Mouse (Mus musculus) megakaryocyte, adult 5-6 weeks (primary cell): ENCODE data around the gene H2-T3. TPM values are rescaled to one million over a fixed set of nuclear protein-coding genes. Genes with fewer than 3 reads are reported as not detected.
"Not testable (repeated sequence)": the region's sequence is repeated elsewhere in the genome, so short reads cannot be mapped to it uniquely, and the experiment has no call there.

Experiments
- ATAC-seq: 2 replicates; pipeline ENCODE4 v1.8.0; 2016; ENCODE audit warnings: mild to moderate bottlenecking, inconsistent platforms; ENCODE audit not compliant: poor library complexity, severe bottlenecking
- total RNA-seq, 2 experiments: library from RNA; stranded (forward) in 1 of 2; stranded (reverse) in 1 of 2; fragments of 153-499, 151-499 nt in 1 of 2; fragments of 221-1000, 200-1000 nt in 1 of 2; gene quantifications; 2 replicates each; pipeline versions ENCODE4 v1.2.3 to v1.2.4; 2015 to 2017

H2-T3 gene
- total RNA-seq (2015) = not detected in 2 replicates
- total RNA-seq (2017) = not detected in 2 replicates

GRCm38 (mm10) chr17:36190169-36190507 lies at the start of gene H2-T3:
Gene H2-T3 (minus strand): TSS chr17:36190287.
- no peak for ATAC-seq

DNA sequence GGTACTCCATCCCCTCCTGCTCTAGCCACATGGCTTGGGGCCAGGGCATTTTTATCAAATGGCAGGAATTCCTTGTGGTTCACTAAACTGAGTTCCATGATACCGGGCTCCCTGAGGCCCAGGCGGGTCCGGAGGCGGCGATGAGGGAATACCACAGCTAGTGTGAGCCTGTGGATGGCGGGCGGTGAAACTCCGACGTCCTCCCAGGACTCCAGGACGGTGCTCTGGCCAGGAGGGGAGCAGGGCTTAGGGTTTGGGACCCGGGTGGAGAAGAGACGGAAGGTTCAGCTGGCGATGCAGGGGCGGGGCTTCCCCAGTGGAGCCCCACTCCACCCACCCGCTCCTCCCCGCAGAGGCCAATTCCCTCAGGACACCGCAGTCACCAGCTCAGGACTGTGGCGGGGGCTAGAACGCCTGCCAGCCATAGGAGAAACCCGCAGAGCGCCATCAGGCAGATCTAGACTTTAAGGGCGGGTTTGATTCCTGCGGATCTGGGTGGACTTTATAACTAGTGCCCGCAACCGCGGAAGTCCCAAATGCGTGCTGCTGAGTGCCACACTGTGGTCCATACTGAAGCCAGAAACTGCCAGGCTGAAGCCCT lies 47.3 kb upstream of the H2-T3 start:
- ATAC-seq = peak; percentile 49; the same call in 1 of the 2 replicates

GRCm38 (mm10) chr17:36235300-36235699 lies 45.2 kb upstream of the H2-T3 start:
- ATAC-seq = not testable (repeated sequence)

DNA sequence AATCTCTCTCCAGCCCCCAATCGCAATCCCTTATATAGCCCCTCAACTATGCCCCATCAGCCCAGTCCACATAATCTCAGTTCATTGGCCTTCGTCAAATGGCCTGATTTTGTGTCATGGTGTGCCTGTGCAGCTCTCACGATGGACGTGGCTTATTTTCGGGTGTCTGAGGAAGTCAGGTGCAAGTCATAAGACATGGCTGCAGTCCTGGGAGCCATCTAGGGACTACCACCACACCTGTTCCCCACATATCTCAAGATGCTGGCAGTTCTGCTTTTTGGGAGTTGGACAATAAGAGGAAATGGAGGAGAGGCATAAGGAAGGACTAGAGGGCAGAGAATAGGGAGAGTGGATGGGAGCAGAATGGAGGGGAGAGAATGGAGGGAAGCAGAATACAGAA lies 43.5 kb upstream of the H2-T3 start:
- no peak for ATAC-seq

- no peak for ATAC-seq
These were observed 41.2 kb upstream of the H2-T3 start for GRCm38 (mm10) chr17:36231318-36231717.

- no peak for ATAC-seq
These were observed 39.0 kb upstream of the H2-T3 start for GRCm38 (mm10) chr17:36229046-36229445.

DNA sequence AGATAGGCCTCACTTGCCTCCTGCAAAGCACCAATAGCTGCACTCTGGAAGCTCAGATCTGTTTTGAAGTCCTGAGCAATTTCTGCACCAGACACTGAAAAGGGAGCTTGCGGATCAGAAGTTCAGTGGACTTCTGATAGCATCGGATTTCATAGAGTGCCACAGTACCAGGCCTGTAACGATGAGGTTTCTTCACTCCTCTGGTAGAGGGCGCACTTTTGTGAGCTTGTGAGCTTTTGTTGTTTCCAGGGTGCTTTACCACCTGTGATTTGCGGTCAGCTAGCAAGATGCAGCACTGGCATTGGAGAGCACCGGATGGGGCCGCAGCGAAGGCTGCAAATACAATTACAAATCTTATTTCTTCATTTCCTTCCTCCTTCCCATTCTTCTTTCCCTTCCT lies 36.8 kb upstream of the H2-T3 start:
- peak; percentile 19; the same call in 1 of the 2 replicates for ATAC-seq

DNA sequence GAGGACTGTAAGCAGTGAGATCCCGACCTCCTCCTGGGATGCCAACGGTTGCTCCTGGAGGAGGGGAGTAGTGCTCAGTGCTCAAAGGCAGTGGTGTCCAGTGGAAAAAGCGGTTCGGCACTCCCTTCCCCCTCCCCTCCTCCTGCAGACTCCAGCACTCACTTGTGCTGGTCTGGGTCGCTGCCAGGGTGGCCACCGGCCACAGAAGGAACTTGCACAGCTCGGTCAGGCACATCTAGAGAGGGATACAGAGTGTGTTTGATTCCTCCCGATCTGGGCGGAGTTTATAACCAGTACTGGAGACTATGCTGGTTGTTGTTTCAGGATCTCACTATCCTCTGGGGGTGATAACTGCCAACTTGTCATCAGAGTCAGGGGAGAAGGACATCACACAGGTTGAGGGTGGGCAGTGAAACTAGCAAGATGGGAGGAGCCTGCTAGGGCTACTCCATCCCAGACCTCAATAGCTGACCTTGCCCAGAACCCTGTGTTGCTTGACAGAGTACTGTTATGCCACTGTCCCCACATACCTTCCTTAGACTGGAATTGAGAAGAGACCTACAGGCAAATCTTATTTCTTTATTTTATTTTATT lies 35.2 kb upstream of the H2-T3 start:
- no peak for ATAC-seq

- ATAC-seq = no peak
These were observed 34.4 kb upstream of the H2-T3 start for GRCm38 (mm10) chr17:36224451-36224850.

DNA sequence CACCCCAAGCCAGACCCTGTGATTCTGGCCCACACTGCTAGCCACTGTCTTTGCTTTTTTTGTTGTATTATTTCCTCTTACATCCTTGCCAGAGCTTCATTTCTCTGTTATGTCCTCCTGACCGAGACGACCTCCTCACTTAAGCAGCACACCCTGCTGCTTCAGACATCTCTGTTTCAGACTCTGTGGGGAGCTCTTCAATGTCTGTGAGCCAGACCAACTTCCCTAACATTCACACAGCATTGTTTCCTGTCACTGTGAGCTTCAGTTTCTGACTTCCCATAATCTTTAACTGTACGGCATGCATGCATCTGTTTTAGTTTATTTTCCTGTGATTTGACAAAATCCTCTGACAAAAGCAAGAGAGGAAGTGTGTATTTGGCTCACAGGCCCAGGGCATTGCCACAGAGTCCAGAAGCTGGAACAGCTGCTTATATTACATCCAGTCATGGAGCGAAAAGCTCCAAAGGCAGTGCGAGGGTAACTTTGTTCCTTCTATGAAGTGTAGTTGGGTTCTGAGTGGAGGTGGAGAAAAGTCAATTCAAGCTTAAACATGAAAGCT lies 28.6 kb upstream of the H2-T3 start:
- peak; percentile 56 for ATAC-seq

DNA sequence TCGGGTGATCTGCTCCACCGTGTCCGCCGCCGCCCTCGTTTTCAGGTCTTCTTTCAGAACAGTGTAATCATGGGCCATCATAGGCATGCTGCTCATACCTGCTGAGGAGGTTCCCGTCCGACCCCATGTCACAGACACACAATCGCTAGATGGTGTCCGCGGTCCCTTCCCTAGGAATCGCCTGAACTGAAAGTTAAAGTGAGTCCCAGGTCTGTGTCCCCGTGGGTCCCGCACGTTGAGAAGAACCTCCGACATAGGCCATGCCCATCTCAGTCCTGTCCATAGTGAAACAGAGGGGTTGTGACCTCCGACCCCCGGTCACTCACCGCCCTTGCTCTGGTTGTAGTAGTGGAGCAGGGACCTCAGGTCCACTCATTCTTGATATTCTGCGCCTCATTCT lies 25.5 kb upstream of the H2-T3 start:
- no peak for ATAC-seq

- ATAC-seq = no peak
These were observed 16.8 kb upstream of the H2-T3 start for GRCm38 (mm10) chr17:36206846-36207245.

- 0 out of 2 replicates have a peak, but pooled peaks have one; percentile 9 for ATAC-seq
These were observed 15.8 kb upstream of the H2-T3 start for GRCm38 (mm10) chr17:36205862-36206261.

DNA sequence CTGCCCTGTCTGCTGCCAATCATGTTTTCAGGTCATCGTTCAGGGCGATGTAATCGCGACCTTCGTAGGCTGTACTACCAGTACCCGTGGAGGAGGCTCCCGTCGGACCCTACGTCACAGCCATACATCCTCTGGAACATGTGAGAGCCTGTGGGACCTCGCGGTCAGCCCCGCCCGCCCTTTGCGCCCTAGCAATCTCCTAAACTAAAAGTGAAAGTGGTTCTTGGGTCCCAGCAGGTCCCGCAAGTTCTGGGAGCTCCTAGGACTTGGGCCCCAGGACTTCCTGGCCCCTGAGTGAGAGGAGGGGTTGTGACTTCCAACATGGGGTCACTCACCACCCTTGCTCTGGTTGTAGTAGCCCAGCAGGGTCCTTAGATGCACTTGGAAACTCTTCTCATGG lies 15.4 kb upstream of the H2-T3 start:
- peak; percentile 92 for ATAC-seq

DNA sequence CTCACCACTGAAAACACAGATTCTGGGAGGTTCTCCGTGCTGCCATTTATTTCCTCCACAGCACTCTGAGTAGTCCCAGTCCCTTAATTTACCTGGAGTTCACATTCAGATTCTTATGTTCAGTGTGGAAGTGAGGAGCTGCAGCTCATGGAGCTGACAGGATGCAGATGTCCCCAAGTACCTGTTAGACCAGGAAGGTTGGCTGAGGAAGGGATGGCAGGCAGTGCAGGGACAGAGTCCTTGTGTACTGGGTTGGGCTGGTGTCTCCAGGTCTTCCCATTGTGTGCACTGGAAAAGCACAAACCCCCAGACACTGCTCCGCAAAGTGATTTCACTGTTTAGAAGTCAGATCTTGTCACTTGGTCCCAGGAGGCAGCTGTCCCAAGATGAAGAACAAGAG lies 11.8 kb upstream of the H2-T3 start:
- ATAC-seq = no peak

DNA sequence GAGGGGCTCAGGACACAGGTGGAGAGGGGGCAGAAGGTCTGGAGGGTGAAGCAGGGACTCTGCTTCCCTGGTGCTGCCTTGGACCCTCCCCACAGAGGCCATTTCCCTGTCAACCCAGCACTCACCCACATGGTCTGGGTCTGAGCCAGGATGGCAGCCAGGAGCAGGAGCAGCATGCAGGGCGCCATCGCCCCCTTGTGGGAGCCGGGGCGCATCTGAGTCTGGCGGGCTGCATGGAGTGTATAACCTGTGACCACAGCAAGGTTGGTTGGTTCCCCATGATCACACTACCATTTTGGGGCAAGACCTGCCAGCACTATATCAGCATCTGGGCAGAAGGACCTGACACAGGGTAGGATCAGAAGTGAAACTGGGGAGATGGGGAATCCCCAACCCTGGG lies 8.2 kb upstream of the H2-T3 start:
- no peak for ATAC-seq

DNA sequence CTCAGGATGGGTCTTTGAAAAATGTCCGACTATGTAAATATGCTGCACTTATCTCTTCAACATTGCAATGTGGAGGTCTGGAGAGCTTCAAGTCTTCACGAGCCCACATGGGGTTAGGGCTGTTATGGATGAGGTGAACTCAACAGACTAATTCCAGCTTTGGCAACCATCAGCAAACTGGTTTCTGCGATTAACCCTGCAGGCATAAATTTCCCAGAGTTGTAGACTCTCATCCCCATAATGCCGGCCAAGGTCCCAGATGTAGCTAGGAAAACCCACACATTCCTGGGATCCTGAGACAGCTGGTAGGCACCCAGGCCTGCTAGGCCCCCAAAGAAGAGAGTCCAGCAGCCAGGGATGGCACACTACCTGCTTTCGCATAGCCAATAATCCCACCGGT lies 4.4 kb upstream of the H2-T3 start:
- no peak for ATAC-seq

- peak; percentile 70 for ATAC-seq
These were observed 3.6 kb upstream of the H2-T3 start for GRCm38 (mm10) chr17:36193546-36194141.

- no peak for ATAC-seq
These were observed 2.3 kb upstream of the H2-T3 start for GRCm38 (mm10) chr17:36192371-36192770.

DNA sequence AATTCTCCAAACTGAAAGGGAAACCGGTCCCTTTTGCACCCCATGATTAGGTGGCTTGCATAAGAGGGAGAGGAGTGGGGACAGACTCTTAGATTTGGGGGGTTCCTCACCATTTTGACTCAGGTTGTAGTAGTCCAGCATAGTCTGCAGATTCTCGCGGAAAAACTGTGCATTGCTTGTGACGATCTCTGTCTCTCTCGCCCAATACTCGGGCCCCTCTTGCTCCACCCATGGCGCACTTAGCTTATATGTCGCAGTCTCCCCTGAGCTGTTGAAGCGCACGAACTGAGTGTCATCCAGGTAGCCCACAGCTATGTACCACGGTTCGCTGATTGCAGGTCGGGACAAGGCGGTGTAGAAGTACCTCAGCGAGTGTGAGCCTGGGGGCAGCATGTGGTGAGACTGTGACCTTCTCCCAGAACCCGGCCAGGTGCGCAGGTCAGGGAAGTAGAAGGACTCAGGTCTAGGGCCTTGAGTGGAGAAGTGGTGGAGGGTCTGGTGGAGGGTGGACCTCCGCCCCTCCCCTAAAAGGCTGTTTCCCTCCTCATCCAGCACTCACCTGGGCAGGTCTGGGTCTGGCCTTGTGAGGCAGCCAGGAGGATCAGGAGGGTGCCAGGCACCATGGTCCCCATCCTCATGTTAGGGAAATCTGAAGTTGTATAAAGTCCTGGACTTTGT lies 457 bp downstream of the H2-T3 start:
- ATAC-seq = no peak

DNA sequence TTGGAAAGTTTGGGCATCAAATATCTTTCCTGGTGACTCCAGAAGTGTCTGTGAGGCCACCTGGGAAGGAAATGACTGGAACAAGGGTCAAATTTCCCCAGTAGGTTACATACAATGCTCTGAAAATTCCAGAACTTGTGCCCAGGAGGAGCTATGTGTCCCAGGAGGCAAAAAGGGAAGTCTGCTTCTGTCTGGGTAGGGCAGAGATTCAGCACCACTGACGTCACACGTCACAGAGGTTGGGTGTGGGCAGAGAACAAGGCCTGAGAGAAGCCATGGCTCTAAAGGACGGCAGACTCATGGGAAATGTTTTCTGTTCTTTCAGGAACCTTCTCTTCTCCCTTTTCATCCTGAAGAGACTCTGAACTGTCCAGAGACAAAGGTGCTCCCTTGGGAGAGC lies 2.5 kb downstream of the H2-T3 start:
- peak; percentile 68 for ATAC-seq

DNA sequence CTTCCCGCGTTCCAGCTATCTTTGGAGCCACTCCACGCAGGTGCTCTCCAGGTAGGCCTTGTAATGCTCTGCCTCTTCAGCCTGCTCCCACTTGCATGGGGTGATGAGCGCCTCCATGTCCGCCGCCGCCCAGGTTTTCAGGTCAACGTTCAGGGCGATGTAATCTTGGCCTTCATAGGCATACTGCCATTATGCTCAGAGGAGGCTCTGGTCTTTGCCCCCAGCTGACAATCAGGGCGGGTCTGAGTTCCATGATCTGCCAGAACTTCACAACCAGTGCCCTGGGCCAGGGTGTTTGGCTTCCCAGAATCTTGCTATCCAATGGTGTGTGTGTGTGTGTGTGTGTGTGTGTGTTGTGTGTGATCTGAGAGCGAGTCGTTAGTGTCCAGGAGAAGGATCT lies 7.9 kb downstream of the H2-T3 start:
- no peak for ATAC-seq
